Mouse (Mus musculus): ENCODE measurements around the gene Pxmp4.

DNA sequence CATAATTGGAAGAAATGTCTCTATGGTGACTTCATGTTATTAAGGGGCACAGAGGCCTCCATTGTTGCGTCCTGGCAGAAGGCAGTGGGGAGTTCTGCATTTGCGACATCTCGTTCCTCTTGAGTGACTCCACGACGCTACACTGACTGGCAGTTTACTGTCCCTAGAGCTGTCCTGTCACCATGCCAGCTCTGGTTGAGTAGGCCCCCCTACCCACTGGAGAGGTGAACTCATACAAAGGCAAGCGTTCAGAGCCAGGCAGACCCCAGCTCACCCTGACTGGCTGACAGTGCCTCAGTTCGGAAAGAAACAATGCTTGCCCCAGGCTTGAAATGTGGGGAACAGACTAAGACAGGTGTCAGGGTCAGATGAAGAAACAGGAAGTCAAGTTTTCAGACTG is 29.2 kb downstream of the Pxmp4 start:
- TF ChIP-seq CTCF (IDR thresholded peaks at IDR 0.05; ENCODE audit: low read depth) (no peak), EP300 (IDR thresholded peaks at IDR 0.05; ENCODE audit: low read depth) (no peak)
